Mouse (Mus musculus): ENCODE data around the gene 6430628N08Rik.

Gene 6430628N08Rik

DNA sequence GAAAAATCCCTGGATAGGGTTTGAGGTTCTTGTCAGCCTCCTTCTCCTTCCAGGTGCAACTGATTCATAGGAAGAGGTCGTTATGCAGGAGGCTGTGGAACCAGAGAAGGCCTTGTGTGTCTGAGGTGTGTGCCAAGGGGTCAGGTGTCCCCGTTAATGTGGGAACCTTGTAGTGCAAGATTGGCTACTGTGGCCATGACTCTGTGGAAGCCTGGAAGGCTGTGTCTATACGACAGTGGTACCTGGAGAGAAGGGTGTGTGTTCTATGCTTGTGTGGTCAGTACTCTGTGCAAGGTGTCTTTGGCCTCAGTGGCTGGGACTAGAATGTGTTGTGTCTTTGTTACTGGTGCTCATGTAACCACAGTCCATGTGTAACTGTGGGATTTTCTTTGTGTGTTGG, 50.2 kb downstream of the 6430628N08Rik start:
- no peak for DNase-seq

GRCm38 (mm10) chr4:115941242-115941820, 50.9 kb downstream of the 6430628N08Rik start:
- no peak for DNase-seq

DNA sequence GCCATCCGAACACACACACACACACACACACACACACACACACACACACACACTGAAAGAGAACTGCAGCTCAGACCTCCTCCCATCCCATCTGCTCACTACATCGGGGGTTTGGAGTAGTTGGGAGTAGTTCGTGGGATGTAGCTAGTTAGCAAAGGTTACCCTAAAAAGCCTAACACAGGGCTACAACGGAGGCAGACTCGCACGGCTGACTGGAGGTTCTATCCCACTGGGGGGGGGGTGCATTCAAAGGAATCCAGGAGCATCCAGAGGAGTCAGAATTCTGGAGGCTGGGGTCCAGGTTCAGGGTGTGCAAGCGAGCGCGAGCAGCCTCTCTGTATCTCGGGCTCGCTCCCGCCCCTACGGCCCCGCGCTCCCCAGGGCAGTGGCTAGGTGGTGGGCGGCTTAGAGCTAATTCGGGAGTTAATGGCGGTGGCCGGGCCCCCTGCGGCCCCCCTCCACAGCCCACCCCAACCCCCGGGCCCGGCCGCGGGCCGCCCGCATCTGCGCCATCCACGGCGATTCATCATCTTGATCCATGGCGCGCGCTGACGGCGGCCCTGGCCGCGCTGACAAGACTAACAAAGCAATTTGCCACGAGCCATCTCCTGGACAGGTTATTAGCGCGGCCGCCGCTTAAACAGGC, 53.3 kb downstream of the 6430628N08Rik start:
- DNase-seq, result no peak

Measured in lung, postnatal 4 days (tissue).